Comparison of ENCODE assay signal across 12 mouse cellular contexts in the genomic region with DNA sequence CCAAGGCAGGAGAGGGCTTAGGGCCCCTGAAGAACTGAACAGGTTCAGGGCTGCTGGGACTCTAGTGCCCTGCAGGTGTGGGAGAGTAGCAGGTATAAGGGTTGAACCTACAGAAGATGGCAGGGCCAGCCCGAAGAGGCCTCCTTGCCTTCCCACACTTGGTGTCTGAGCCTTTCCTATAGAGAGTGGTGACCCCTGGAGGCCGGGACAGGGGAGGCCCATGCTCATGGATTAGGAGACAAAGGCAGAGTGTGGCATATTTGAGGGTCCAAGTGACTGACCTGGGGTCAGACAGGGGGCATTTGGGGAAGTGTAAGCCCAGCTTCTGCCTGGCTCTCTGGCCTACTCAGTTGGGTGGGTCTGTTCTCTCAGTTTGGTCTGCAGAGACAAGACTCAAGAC. TPM values are rescaled to one million over a fixed set of nuclear protein-coding genes. Genes with fewer than 3 reads are reported as not detected.
A peak's percentile ranks its signal among the peaks of the same experiment; 100 is the strongest.
DNase-seq lines count a peak whose midpoint lies in the region; ATAC-seq and TF ChIP-seq lines count a peak whose summit lies in the region.
"Had no signal": no experiment of that assay in that cellular context is flagged by ENCODE, and none has a peak within 500 bp of the region (broad histone marks: within the 10 kb centered on the region; RNA-seq: fewer than 3 reads in every experiment).

No protein-coding gene starts in this region.

- intact Hi-C loops in heart, adult 2 months (cut with DNase I), result no loop called here

- no peak for ATAC-seq in liver, postnatal 0 days
- ATAC-seq in liver, embryonic 12.5 days, result no peak
- 0 out of 2 replicates have a peak, but pooled peaks have one; percentile 22 for ATAC-seq in common myeloid progenitor, adult 5-6 weeks (replicated peaks; ENCODE audit: low read depth, poor library complexity, severe bottlenecking)

- 0 out of 2 replicates have a peak, but pooled peaks have one; percentile 3 for TF ChIP-seq CTCF in heart, adult 2 months (IDR thresholded peaks at IDR 0.05)
- TF ChIP-seq CTCF in liver, postnatal 0 days (IDR thresholded peaks at IDR 0.05; ENCODE audit: low read depth), result peak; percentile 36; the same call in 1 of the 2 replicates

- no peaks in the 10 kb centered on the region for H3K4me1 ChIP-seq in heart, adult 2 months (ENCODE audit: control insufficient read depth, insufficient read depth, low read length)
- no peaks in the 10 kb centered on the region for H3K4me1 ChIP-seq in liver, postnatal 0 days (ENCODE audit: insufficient read depth)
- H3K4me1 ChIP-seq in liver, embryonic 12.5 days, result no peaks in the 10 kb centered on the region
- H3K4me1 ChIP-seq: heart, embryonic 15.5 days; limb, embryonic 13.5 days had no signal

- DNase-seq in heart, adult 2 months, result no peak
- DNase-seq in heart, adult 9 months (ENCODE audit: low spot score in 2 of 2), result no peak
- peak; percentile 13 for DNase-seq in liver, postnatal 0 days
- DNase-seq in lung, postnatal 36 days, result peak; percentile 21
- no peak for DNase-seq in adrenal gland, postnatal 36 days
- no peak for DNase-seq in right cerebral cortex, adult 18-20 months
- DNase-seq: kidney, adult 11 months had no signal

- no peak overlapping the region for H3K9ac ChIP-seq in heart, adult 2 months (ENCODE audit: low read depth, low read length)
- H3K9ac ChIP-seq in liver, postnatal 0 days (replicated peaks), result no peak overlapping the region
- no peak overlapping the region for H3K9ac ChIP-seq in liver, embryonic 12.5 days
- H3K9ac ChIP-seq: heart, embryonic 15.5 days had no signal

- H3K4me3 ChIP-seq in heart, adult 2 months, result no peak overlapping the region
- H3K4me3 ChIP-seq in liver, postnatal 0 days (ENCODE audit: low read depth, low read length), result no peak overlapping the region
- no peak overlapping the region for H3K4me3 ChIP-seq in liver, embryonic 12.5 days
- H3K4me3 ChIP-seq: heart, embryonic 15.5 days; limb, embryonic 13.5 days; midbrain, embryonic 12.5 days had no signal

- no peak for TF ChIP-seq EP300 in heart, adult 2 months (IDR thresholded peaks at IDR 0.05; ENCODE audit: insufficient read depth, low read depth, low read length)
- no peak for TF ChIP-seq EP300 in liver, postnatal 0 days (IDR thresholded peaks at IDR 0.05; ENCODE audit: low read depth)

- no peaks in the 10 kb centered on the region for H3K79me2 ChIP-seq in heart, adult 2 months (replicated peaks; ENCODE audit: control insufficient read depth, insufficient read depth, low read length)

- no peak for TF ChIP-seq POLR2A in heart, adult 2 months (IDR thresholded peaks at IDR 0.05; ENCODE audit: insufficient read depth, low read depth, low read length)

- no peak overlapping the region for H3K4me2 ChIP-seq in liver, postnatal 0 days (ENCODE audit: low read depth, low read length)
- no peak overlapping the region for H3K4me2 ChIP-seq in liver, embryonic 12.5 days
- H3K4me2 ChIP-seq: heart, embryonic 15.5 days; limb, embryonic 13.5 days; midbrain, embryonic 12.5 days had no signal

- H3K27me3 ChIP-seq in heart, adult 2 months (ENCODE audit: control insufficient read depth, insufficient read depth, low read length), result no peaks in the 10 kb centered on the region
- H3K27me3 ChIP-seq in liver, postnatal 0 days (ENCODE audit: insufficient read depth, low read length), result no peaks in the 10 kb centered on the region
- H3K27me3 ChIP-seq in liver, embryonic 12.5 days (replicated peaks), result peaks cover 15% of the 10 kb centered on the region
- H3K27me3 ChIP-seq: midbrain, embryonic 12.5 days had no signal

- H3K27ac ChIP-seq in heart, adult 2 months, result no peak overlapping the region
- H3K27ac ChIP-seq in liver, postnatal 0 days (ENCODE audit: low read depth), result no peak overlapping the region
- H3K27ac ChIP-seq in liver, embryonic 12.5 days, result no peak overlapping the region
- H3K27ac ChIP-seq: heart, embryonic 15.5 days; limb, embryonic 13.5 days; midbrain, embryonic 12.5 days had no signal

- no peaks in the 10 kb centered on the region for H3K36me3 ChIP-seq in heart, adult 2 months (ENCODE audit: control insufficient read depth, insufficient read depth, low read length)
- H3K36me3 ChIP-seq in liver, postnatal 0 days (replicated peaks; ENCODE audit: insufficient read depth, low read length), result no peaks in the 10 kb centered on the region
- H3K36me3 ChIP-seq in liver, embryonic 12.5 days, result no peaks in the 10 kb centered on the region
- H3K36me3 ChIP-seq: heart, embryonic 15.5 days; limb, embryonic 13.5 days; midbrain, embryonic 12.5 days had no signal

- WGBS in heart, adult 2 months, result 68% methylated on average over 2 of the region's 2 CpGs
- WGBS in liver, postnatal 0 days (ENCODE audit: insufficient replicate concordance), result 66% methylated on average over 2 of the region's 2 CpGs
- 58% methylated on average over 2 of the region's 2 CpGs for WGBS in liver, embryonic 12.5 days (ENCODE audit: insufficient replicate concordance)

- no peaks in the 10 kb centered on the region for H3K9me3 ChIP-seq in liver, postnatal 0 days (ENCODE audit: low read length)
- no peaks in the 10 kb centered on the region for H3K9me3 ChIP-seq in liver, embryonic 12.5 days (replicated peaks)
- H3K9me3 ChIP-seq: heart, embryonic 15.5 days; limb, embryonic 13.5 days; midbrain, embryonic 12.5 days had no signal

RNA-seq across cellular contexts. Expression of a gene that starts 8.6 kb away (rescaled TPM):
- total RNA-seq in heart, adult 2 months (2021), result 1 to 10 TPM; 1.4 to 1.6 TPM
- polyA plus RNA-seq in heart, adult 2 months (2012; rRNA removed), result 0.76 and 6.9 TPM in 2 replicates
- polyA plus RNA-seq in liver, postnatal 0 days (2015; fragmentation: Nextera tagmentation; extraction: Ambion mirVana), result 0.25 and 0.26 TPM in 2 replicates
- 0.24 and 0.43 TPM in 2 replicates for polyA plus RNA-seq in liver, embryonic 12.5 days (2016; fragmentation: Nextera tagmentation; extraction: Ambion mirVana)
- 0.82 and 2.1 TPM in 2 replicates for total RNA-seq in common myeloid progenitor, adult 5-6 weeks (2017)
- total RNA-seq in adrenal gland, postnatal 36 days (2021), result 1 to 10 TPM; 2.8 to 3.0 TPM

Comparison
In these comparisons a context has a peak if more than half of its experiments do, and no peak if none do; other contexts are left out.
1. DNase-seq: peak in liver, postnatal 0 days (single experiment) and lung, postnatal 36 days (single experiment); none in heart, adult 2 months (0 of 2), heart, adult 9 months (0 of 2), adrenal gland, postnatal 36 days (0 of 2) and right cerebral cortex, adult 18-20 months (single experiment).